Mouse (Mus musculus) liver, postnatal 0 days (tissue): ENCODE measurements at regions not wholly inside any gene's neighbourhood (a gene's known extent, or its start where the extent isn't known, plus 50 kb on each side); places are given as distances from the start of the nearest gene placed in this dataset.

Source experiments
- CTCF ChIP-seq: sonication (generic); IDR thresholded peaks from 2 replicates; pipeline ENCODE4 v1.5.1; 2016; ENCODE audit warnings: antibody characterized with exemption, low read depth
- EP300 ChIP-seq: IDR thresholded peaks from 2 replicates; pipeline ENCODE4 v1.6.1; 2016; ENCODE audit warnings: antibody characterized with exemption, low read depth, mild to moderate bottlenecking

DNA sequence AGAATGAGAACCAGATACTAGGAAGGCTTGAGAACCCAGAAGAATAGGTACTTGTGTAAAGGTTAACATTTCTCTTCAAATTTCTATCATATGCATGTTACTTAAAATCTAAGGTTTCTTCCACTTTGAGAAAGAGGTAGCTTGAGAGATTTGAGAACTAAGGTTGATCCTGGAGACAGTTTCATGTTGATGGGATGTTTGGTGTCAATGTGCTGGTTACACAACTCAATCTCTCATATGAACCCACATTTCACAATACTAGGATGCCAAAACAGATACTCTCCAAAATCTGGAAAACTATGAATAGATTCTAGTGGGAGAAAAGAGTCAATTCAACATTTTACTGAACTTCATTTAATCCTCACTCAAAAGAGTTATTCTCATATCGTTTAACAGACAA, 589.1 kb upstream of the Tusc1 start:
- TF ChIP-seq CTCF (no peak), EP300 (no peak)
